Mouse (Mus musculus) brain, embryonic 14.5 days (tissue): ENCODE results near the gene Fam20c.

Experiments
- CTCF ChIP-seq: fragments of 200-500 bp; IDR thresholded peaks from 2 replicates; pipeline ENCODE4 v1.5.1; 2012; ENCODE audit warnings: inconsistent platforms, mild to moderate bottlenecking, moderate library complexity, borderline replicate concordance; ENCODE audit not compliant: insufficient read depth, insufficient read length; ENCODE audit errors: extremely low read depth
- POLR2A ChIP-seq: fragments of 200-500 bp; IDR thresholded peaks from 2 replicates; pipeline ENCODE4 v1.6.1; 2012; ENCODE audit warnings: mild to moderate bottlenecking, inconsistent platforms, borderline replicate concordance; ENCODE audit not compliant: poor library complexity, insufficient read depth, insufficient read length, severe bottlenecking; ENCODE audit errors: extremely low read depth

GRCm38 (mm10) chr5:138857010-138857617, 102.8 kb downstream of the Fam20c start:
- TF ChIP-seq POLR2A = no peak
- TF ChIP-seq CTCF = peak; percentile 81
